Mouse (Mus musculus) ovary, postnatal 14 days (tissue): ENCODE data around the gene Klhl22.

Source experiments
- DNase-seq: peaks from one replicate; pipeline ENCODE4 v3.0.0; 2022; ENCODE audit warnings: low spot score

Gene Klhl22

DNA sequence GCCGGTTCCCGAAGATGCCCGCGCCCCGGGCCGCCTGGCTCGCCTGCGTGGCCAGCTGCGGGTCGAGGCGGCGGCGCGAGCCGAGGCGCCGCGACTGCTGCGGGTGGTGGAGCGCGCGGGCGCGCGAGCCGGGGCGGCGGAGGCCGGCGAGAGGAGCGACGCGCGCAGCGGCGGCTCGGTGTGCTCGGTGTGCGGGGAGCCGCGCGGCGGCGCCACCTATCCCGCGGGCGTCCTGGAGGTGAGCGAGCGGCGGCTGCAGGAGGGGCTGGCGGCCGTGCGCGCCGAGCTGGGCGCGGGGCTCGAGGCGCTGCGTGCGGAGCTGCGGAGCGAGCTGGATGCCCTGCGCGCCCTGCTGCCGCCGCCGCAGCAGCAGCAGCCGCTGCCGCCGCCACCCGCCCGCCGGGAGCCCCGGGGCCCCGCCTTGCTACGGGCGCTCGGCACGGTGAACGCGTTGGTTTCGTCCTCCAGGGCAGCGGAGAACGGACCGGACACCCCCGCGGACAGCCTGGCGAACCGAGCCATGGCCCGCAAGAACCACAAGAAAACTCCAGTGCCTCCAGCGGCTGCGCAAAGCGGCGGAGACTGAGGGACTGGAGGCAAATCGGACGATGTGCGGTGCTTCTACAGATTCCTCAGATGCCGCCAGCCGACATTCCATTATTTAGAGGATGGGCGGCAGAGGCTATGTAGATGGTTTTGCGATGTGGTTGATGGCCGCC is 74.4 kb downstream of the Klhl22 start:
- no peak for DNase-seq

GRCm38 (mm10) chr16:17834543-17834942 is 75.1 kb downstream of the Klhl22 start:
- no peak for DNase-seq

- no peak for DNase-seq
These were observed 76.1 kb downstream of the Klhl22 start for GRCm38 (mm10) chr16:17835481-17835880.

DNA sequence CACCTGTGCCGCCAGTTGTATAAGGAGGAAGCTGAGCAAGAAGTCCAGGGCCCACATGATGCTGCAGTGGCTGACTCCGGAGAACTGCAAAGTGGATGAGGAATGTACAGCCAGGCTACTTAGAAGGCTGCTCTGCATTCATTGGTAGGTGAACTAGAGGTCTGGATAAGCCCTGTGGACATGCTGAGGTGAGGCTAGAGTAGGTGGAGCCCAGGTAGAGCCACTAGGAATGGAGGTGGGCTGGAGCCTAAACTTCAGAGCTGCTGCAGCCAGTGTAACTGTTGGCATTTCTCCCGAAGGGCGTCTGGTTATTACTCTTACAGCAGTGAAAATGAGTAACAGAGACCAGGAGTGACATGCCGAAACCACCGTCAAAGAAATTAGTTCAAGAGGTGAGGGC is 78.6 kb downstream of the Klhl22 start, which contains the start of gene Car15:
Gene Car15 (minus strand): TSS at position 314 of the 400 bp plus-strand sequence.
- DNase-seq = no peak

GRCm38 (mm10) chr16:17839976-17840375 is 80.6 kb downstream of the Klhl22 start:
- no peak for DNase-seq

DNA sequence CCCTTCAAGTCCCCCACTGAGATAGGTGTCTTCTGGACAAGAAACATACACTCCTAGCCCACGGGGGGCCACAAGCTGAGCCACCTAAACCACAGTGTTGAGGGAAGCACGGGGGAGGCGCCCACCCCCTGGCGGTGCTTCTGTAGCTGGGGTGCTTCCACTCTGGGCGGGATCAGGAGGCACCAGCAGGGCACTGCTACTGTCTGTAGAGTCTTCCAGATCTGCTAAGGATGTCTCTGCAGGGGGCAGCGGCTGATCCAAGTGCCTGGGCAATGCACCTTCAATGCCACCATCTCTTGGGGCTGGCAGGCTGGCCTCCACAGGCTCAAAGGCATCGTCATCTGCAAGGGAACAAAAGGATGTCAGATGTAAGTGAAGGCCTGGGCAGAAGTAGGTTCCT is 83.0 kb downstream of the Klhl22 start:
- DNase-seq = no peak
